Mouse (Mus musculus) lung, postnatal 0 days (tissue): ENCODE results near the gene Slc22a2.
A peak's percentile ranks its signal among the peaks of the same experiment; 100 is the strongest.

Experiments
- CTCF ChIP-seq: IDR thresholded peaks from 2 replicates; pipeline ENCODE4 v1.5.1; 2016; ENCODE audit warnings: antibody characterized with exemption, mild to moderate bottlenecking
- EP300 ChIP-seq: IDR thresholded peaks from 2 replicates; pipeline ENCODE4 v1.6.1; 2016; ENCODE audit warnings: antibody characterized with exemption, mild to moderate bottlenecking, control low read depth

DNA sequence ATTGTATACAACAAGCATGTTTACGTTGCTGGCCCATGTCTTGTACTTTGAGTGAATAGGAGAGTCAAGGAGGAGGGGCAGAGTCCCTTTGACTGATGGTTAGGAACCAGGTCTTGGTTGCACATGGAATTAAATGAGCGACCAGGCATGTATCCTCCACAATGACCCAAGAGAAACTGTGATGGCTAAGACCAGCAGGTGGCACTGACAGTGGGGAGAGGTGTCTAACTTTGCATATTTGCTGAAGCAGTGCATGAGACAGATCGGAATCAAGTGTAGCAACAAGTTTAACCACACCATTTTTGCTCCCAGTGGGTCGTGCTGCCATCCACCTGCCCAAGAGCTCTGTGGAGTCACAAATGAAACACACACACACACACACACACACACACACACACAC, 21.7 kb upstream of the Slc22a2 start:
- TF ChIP-seq CTCF (peak; percentile 19), EP300 (no peak)
